Mouse (Mus musculus): ENCODE measurements at regions not wholly inside any gene's neighbourhood (a gene's known extent, or its start where the extent isn't known, plus 50 kb on each side); places are given as distances from the start of the nearest gene placed in this dataset.

- TF ChIP-seq POLR2A (IDR thresholded peaks at IDR 0.05; ENCODE audit: extremely low read depth, insufficient read depth, low read length) (no peak), CTCF (IDR thresholded peaks at IDR 0.05; ENCODE audit: extremely low read depth, insufficient read depth, low read length) (no peak)
Observed at GRCm38 (mm10) chr5:148711570-148711969, 159.0 kb upstream of the Ubl3 start.
